Mouse (Mus musculus) megakaryocyte, embryonic 14.5 days (primary cell): ENCODE data around the gene Ddx49.

Source experiments
- FLI1 ChIP-seq: IDR thresholded peaks from 2 replicates; pipeline ENCODE4 v1.6.1; 2012; ENCODE audit warnings: low read length, inconsistent platforms, mixed read lengths
- GATA1 ChIP-seq: IDR thresholded peaks from 3 replicates; pipeline ENCODE4 v1.6.1; 2012; ENCODE audit warnings: mixed read lengths, low read length, inconsistent platforms, borderline replicate concordance

DNA sequence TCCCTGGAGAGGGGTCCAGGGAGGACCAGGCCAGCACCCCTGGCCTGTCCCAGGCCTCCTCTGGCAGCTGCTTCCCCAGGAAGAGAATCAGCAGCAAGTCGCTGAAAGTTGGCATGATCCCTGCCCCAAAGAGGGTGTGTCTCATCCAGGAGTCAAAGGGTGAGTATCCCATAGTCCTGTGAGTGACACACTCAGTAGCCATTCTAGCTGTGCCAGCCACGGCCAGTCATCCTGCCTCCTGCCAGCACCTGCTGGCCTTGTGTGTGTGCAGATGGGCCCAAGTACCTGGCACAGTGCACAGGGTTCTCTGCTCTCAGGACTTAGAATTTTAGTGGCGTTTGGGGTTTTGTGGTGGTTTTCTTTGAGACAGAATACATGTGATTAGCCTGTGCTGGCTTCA lies 44.8 kb downstream of the Ddx49 start:
- TF ChIP-seq GATA1 (no peak), FLI1 (no peak)
